In genomic region chr6:134725406-134725805, GRCm38 (mm10) we compare ENCODE assay signal across 12 mouse cellular contexts.
"Had no signal": no experiment of that assay in that cellular context is flagged by ENCODE, and none has a peak within 500 bp of the region (broad histone marks: within the 10 kb centered on the region; RNA-seq: fewer than 3 reads in every experiment).

No protein-coding gene starts in this region.

- H3K27ac ChIP-seq: kidney, postnatal 0 days; left cerebral cortex, adult 2 months; liver, embryonic 14.5 days had no signal

- DNase-seq: layer of hippocampus, postnatal 36 days; lung, adult 2 months; lung, postnatal 14 days; lung, postnatal 4 days; midbrain, embryonic 14.5 days; thymus, adult 18-20 months; thymus, postnatal 36 days had no signal

- H3K4me3 ChIP-seq: left cerebral cortex, adult 2 months had no signal

- H3K9ac ChIP-seq: liver, embryonic 14.5 days had no signal

- ATAC-seq: hindbrain, embryonic 16.5 days had no signal

- H3K4me2 ChIP-seq: midbrain, embryonic 11.5 days had no signal
